Mouse (Mus musculus) CD8-positive naive resting alpha-beta T cell, adult 2 months (primary cell): ENCODE measurements around the gene Tnfrsf1b.

ENCODE experiments used
- DNase-seq, 2 experiments: peaks; one replicate each; pipeline ENCODE4 v3.0.0; 2022; ENCODE audit warnings: low read depth in 2 of 2, low spot score in 2 of 2

Gene Tnfrsf1b

GRCm38 (mm10) chr4:145220001-145220400, 26.7 kb downstream of the Tnfrsf1b start:
- DNase-seq = no peak

GRCm38 (mm10) chr4:145219240-145219985, 27.3 kb downstream of the Tnfrsf1b start:
- DNase-seq = peak; percentile 49 to 55

- no peak for DNase-seq
These were observed 28.8 kb downstream of the Tnfrsf1b start for GRCm38 (mm10) chr4:145217837-145218236.

- DNase-seq = no peak
These were observed 29.6 kb downstream of the Tnfrsf1b start for GRCm38 (mm10) chr4:145217046-145217445.

- no peak for DNase-seq
These were observed 31.3 kb downstream of the Tnfrsf1b start for GRCm38 (mm10) chr4:145215396-145215795.

GRCm38 (mm10) chr4:145214786-145215174, 31.9 kb downstream of the Tnfrsf1b start:
- DNase-seq = no peak

- DNase-seq = peak; percentile 88 to 92
These were observed 32.5 kb downstream of the Tnfrsf1b start for GRCm38 (mm10) chr4:145213999-145214785.

- DNase-seq = no peak
These were observed 35.6 kb downstream of the Tnfrsf1b start for GRCm38 (mm10) chr4:145211076-145211475.

GRCm38 (mm10) chr4:145210564-145210963, 36.1 kb downstream of the Tnfrsf1b start:
- DNase-seq = no peak

- DNase-seq = no peak
These were observed 37.0 kb downstream of the Tnfrsf1b start for GRCm38 (mm10) chr4:145209690-145210088.

GRCm38 (mm10) chr4:145209076-145209689, 37.5 kb downstream of the Tnfrsf1b start:
- DNase-seq = no peak

GRCm38 (mm10) chr4:145207718-145208371, 38.8 kb downstream of the Tnfrsf1b start:
- DNase-seq = no peak

GRCm38 (mm10) chr4:145204779-145205178, 41.9 kb downstream of the Tnfrsf1b start:
- no peak for DNase-seq

GRCm38 (mm10) chr4:145203305-145203704, 43.4 kb downstream of the Tnfrsf1b start:
- DNase-seq = no peak

- DNase-seq = no peak
These were observed 45.2 kb downstream of the Tnfrsf1b start for GRCm38 (mm10) chr4:145201424-145201823.

- DNase-seq = no peak
These were observed 46.5 kb downstream of the Tnfrsf1b start for GRCm38 (mm10) chr4:145199982-145200699.

GRCm38 (mm10) chr4:145196586-145196985, 50.1 kb downstream of the Tnfrsf1b start:
- no peak for DNase-seq

- no peak for DNase-seq
These were observed 51.5 kb downstream of the Tnfrsf1b start for GRCm38 (mm10) chr4:145195172-145195571.

- DNase-seq = peak; percentile 90 to 91
These were observed 52.0 kb downstream of the Tnfrsf1b start, which contains the start of gene Vps13d for GRCm38 (mm10) chr4:145194559-145195162. TSS of gene Vps13d (minus strand) at chr4:145195005.

- DNase-seq = no peak
These were observed 52.6 kb downstream of the Tnfrsf1b start for GRCm38 (mm10) chr4:145193991-145194511.
